Mouse (Mus musculus): ENCODE results near the gene Mpig6b. TPM values are rescaled to one million over a fixed set of nuclear protein-coding genes. Genes with fewer than 3 reads are reported as not detected.

The Mpig6b gene
- polyA plus RNA-seq, 1 experiment from 2014 or later: 0.72 TPM

GRCm38 (mm10) chr17:35097164-35097655, 31.2 kb upstream of the Mpig6b start:
- Histone ChIP-seq H3K36me3 (replicated peaks) (peaks cover 98% of the 10 kb centered on the region), H3K27ac (no peak overlapping the region), H3K4me1 (no peaks in the 10 kb centered on the region), H3K4me3 (no peak overlapping the region), H3K9me3 (no peaks in the 10 kb centered on the region), H3K27me3 (ENCODE audit: poor library complexity, severe bottlenecking) (no peaks in the 10 kb centered on the region)
- 81% methylated on average over 12 of the region's 12 CpGs for WGBS
- DNase-seq (ENCODE audit: extremely low spot score, low spot score): no peak

- no peak for DNase-seq (ENCODE audit: extremely low spot score, low spot score)
- Histone ChIP-seq H3K9me3 (no peaks in the 10 kb centered on the region), H3K4me1 (no peaks in the 10 kb centered on the region), H3K4me3 (no peak overlapping the region), H3K36me3 (replicated peaks) (peaks cover 98% of the 10 kb centered on the region), H3K27me3 (ENCODE audit: poor library complexity, severe bottlenecking) (no peaks in the 10 kb centered on the region), H3K27ac (no peak overlapping the region)
- 85% methylated on average over 12 of the region's 12 CpGs for WGBS
Measured at GRCm38 (mm10) chr17:35096597-35096996, 30.6 kb upstream of the Mpig6b start.

- Histone ChIP-seq H3K4me1 (peaks cover 14% of the 10 kb centered on the region), H3K4me3 (no peak overlapping the region), H3K27me3 (ENCODE audit: poor library complexity, severe bottlenecking) (no peaks in the 10 kb centered on the region), H3K9me3 (no peaks in the 10 kb centered on the region), H3K36me3 (replicated peaks) (peaks cover 90% of the 10 kb centered on the region), H3K27ac (no peak overlapping the region)
- 95% methylated on average over 15 of the region's 15 CpGs for WGBS
- no peak for DNase-seq (ENCODE audit: extremely low spot score, low spot score)
Measured at GRCm38 (mm10) chr17:35094475-35095365, 28.7 kb upstream of the Mpig6b start.

GRCm38 (mm10) chr17:35092403-35093198, 26.6 kb upstream of the Mpig6b start:
- no peak overlapping the region for H3K4me3 ChIP-seq
- no peak overlapping the region for H3K27ac ChIP-seq
- peaks cover 20% of the 10 kb centered on the region for H3K4me1 ChIP-seq
- H3K36me3 ChIP-seq (replicated peaks): peaks cover 70% of the 10 kb centered on the region
- WGBS: 89% methylated on average over 14 of the region's 14 CpGs
- H3K27me3 ChIP-seq (ENCODE audit: poor library complexity, severe bottlenecking): no peaks in the 10 kb centered on the region
- DNase-seq (ENCODE audit: extremely low spot score, low spot score): no peak
- no peaks in the 10 kb centered on the region for H3K9me3 ChIP-seq

- 83% methylated on average over 8 of the region's 8 CpGs for WGBS
- Histone ChIP-seq H3K27me3 (ENCODE audit: poor library complexity, severe bottlenecking) (no peaks in the 10 kb centered on the region), H3K9me3 (no peaks in the 10 kb centered on the region), H3K27ac (peak overlapping the region; percentile 99; the same call in 1 of the 2 replicates), H3K4me3 (peak overlapping the region; percentile 78), H3K36me3 (replicated peaks) (peaks cover 48% of the 10 kb centered on the region), H3K4me1 (peaks cover 20% of the 10 kb centered on the region)
- no peak for DNase-seq (ENCODE audit: extremely low spot score, low spot score)
Measured at GRCm38 (mm10) chr17:35090166-35090932, 24.4 kb upstream of the Mpig6b start.

GRCm38 (mm10) chr17:35088825-35089644, 23.1 kb upstream of the Mpig6b start, which contains the start of gene Abhd16a:
Gene Abhd16a (plus strand): TSS chr17:35089263.
- H3K4me3 ChIP-seq: peak within 1 kb of the TSS; percentile 78
- no peaks in the 10 kb centered on the region for H3K9me3 ChIP-seq
- no peaks in the 10 kb centered on the region for H3K27me3 ChIP-seq (ENCODE audit: poor library complexity, severe bottlenecking)
- peak; percentile 93 for DNase-seq (ENCODE audit: extremely low spot score, low spot score)
- peak within 1 kb of the TSS; percentile 99 for H3K27ac ChIP-seq
- WGBS: 3% methylated on average over 67 of the region's 67 CpGs
- peaks cover 20% of the 10 kb centered on the region for H3K4me1 ChIP-seq
- peaks cover 35% of the 10 kb centered on the region for H3K36me3 ChIP-seq (replicated peaks)

GRCm38 (mm10) chr17:35088151-35088550, 22.2 kb upstream of the Mpig6b start:
- no peak overlapping the region for H3K27ac ChIP-seq
- 55% methylated on average over 2 of the region's 2 CpGs for WGBS
- H3K36me3 ChIP-seq (replicated peaks): peaks cover 26% of the 10 kb centered on the region
- peaks cover 20% of the 10 kb centered on the region for H3K4me1 ChIP-seq
- DNase-seq (ENCODE audit: extremely low spot score, low spot score): no peak
- no peak overlapping the region for H3K4me3 ChIP-seq
- no peaks in the 10 kb centered on the region for H3K27me3 ChIP-seq (ENCODE audit: poor library complexity, severe bottlenecking)
- H3K9me3 ChIP-seq: no peaks in the 10 kb centered on the region

GRCm38 (mm10) chr17:35085208-35085865, 19.4 kb upstream of the Mpig6b start, which contains the start of gene Ly6g6f:
Gene Ly6g6f (minus strand): TSS chr17:35085610.
- Histone ChIP-seq H3K4me1 (peaks cover 18% of the 10 kb centered on the region), H3K9me3 (no peaks in the 10 kb centered on the region), H3K27me3 (ENCODE audit: poor library complexity, severe bottlenecking) (peaks cover 7% of the 10 kb centered on the region; the same call in 1 of the 2 replicates), H3K36me3 (replicated peaks) (no peaks in the 10 kb centered on the region), H3K4me3 (no peak within 1 kb of the TSS), H3K27ac (no peak within 1 kb of the TSS)
- DNase-seq (ENCODE audit: extremely low spot score, low spot score): no peak
- 84% methylated on average over 7 of the region's 7 CpGs for WGBS

GRCm38 (mm10) chr17:35083929-35084497, 18.0 kb upstream of the Mpig6b start:
- DNase-seq (ENCODE audit: extremely low spot score, low spot score): no peak
- Histone ChIP-seq H3K27me3 (ENCODE audit: poor library complexity, severe bottlenecking) (peaks cover 15% of the 10 kb centered on the region), H3K4me1 (peaks cover 5% of the 10 kb centered on the region), H3K36me3 (replicated peaks) (no peaks in the 10 kb centered on the region), H3K27ac (no peak overlapping the region), H3K9me3 (no peaks in the 10 kb centered on the region), H3K4me3 (no peak overlapping the region)
- 90% methylated on average over 3 of the region's 3 CpGs for WGBS

- no peaks in the 10 kb centered on the region for H3K9me3 ChIP-seq
- no peak overlapping the region for H3K4me3 ChIP-seq
- H3K4me1 ChIP-seq: peaks cover 8% of the 10 kb centered on the region
- H3K27me3 ChIP-seq (ENCODE audit: poor library complexity, severe bottlenecking): peaks cover 25% of the 10 kb centered on the region
- no peak overlapping the region for H3K27ac ChIP-seq
- no peaks in the 10 kb centered on the region for H3K36me3 ChIP-seq (replicated peaks)
- no peak for DNase-seq (ENCODE audit: extremely low spot score, low spot score)
- WGBS: 86% methylated on average over 16 of the region's 16 CpGs
Measured at GRCm38 (mm10) chr17:35082841-35083576, 17.0 kb upstream of the Mpig6b start.
